Mouse (Mus musculus) small intestine, adult 2 months (tissue): Measurements from ENCODE around the gene Gls.
A peak's percentile ranks its signal among the peaks of the same experiment; 100 is the strongest.

Experiments
- CTCF ChIP-seq: fragments of 200-500 bp; IDR thresholded peaks from 2 replicates; pipeline ENCODE4 v1.5.1; 2012; ENCODE audit warnings: low read depth, mild to moderate bottlenecking, control low read depth, inconsistent platforms, low read length, moderate library complexity, mixed read lengths; ENCODE audit not compliant: insufficient replicate concordance, insufficient read length; ENCODE audit errors: extremely low read depth
- POLR2A ChIP-seq: fragments of 200-500 bp; IDR thresholded peaks from 2 replicates; pipeline ENCODE4 v1.6.1; 2012; ENCODE audit warnings: low read depth, mild to moderate bottlenecking, control low read depth, inconsistent platforms, low read length, moderate library complexity

DNA sequence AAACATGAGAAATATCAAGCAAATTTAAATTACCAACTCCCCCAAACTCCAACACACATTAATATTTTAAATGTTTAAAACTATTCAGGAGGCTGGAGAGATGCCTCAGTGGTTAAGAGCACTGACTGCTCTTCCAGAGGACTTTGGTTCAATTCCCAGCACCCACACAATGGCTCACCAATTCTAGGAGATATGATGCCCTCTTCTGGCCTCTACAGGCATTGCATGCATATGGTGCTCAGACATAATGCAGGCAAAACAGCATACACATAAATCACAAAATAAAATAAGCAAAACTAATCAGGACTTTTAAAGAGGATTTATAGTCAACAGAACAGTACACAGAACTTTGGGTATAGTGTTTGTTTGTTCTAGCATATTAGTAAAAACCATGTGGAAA lies 16.3 kb downstream of the Gls start:
- no peak for TF ChIP-seq POLR2A
- TF ChIP-seq CTCF: peak; percentile 42; the same call in 1 of the 2 replicates
